Mouse (Mus musculus) bone marrow, adult 2 months (tissue): ENCODE measurements around the gene Rpl23.

Experiments used
- CTCF ChIP-seq: fragments of 200-500 bp; IDR thresholded peaks from 2 replicates; pipeline ENCODE4 v1.5.1; 2011; ENCODE audit warnings: low read length, control low read depth; ENCODE audit not compliant: control insufficient read depth, insufficient read depth
- POLR2A ChIP-seq: fragments of 200-500 bp; IDR thresholded peaks from 2 replicates; pipeline ENCODE4 v1.6.1; 2011; ENCODE audit warnings: low read depth, mild to moderate bottlenecking, control low read depth, low read length, borderline replicate concordance; ENCODE audit not compliant: control insufficient read depth

DNA sequence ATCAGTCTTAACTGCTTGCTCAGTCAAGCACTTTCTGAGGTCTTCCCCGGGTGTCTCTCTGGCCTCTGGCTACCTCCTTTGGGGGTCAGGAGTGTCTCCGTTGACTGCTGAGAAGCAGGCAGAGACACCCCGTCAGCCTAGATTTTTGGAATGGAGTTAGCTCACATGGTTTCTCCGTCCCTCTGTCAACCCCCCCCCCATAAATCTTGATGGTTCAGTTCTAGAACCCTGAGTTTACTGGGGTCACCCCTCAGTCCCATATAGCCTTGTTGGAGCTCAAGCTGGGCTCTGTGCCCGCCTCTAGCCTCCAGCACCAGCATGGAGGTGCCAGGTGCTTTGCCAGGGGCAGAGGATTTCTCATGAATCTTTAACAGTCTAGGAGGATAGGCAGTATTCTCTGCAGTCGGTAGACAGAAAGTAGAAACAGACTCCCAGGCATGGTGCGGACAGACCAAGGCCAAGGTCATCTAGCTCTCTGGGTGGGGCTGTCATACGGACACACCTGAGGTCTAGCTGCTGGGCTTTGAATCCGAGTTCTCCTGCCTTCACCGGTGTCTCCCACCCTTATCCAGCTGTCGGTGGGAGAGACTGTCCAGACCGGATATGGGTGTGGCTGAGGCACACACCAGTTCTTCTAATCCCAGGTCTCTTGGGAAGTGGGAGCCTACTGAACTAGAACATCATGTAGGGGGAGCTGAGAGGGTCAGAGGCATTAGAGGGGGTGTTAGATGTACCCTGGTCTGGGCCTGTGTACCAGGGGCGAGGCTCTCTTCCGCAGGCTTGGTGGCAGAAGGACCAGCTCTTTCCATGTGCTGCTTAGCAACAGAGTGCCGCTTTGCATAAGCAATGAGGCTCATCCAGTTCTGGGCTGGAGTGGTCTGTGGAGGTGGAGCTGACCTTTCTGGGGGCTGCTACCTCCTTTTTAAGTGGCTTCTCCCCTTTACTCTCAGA is 23.7 kb upstream of the Rpl23 start:
- no peak for TF ChIP-seq POLR2A
- TF ChIP-seq CTCF = no peak
